Mouse (Mus musculus): ENCODE data around the gene Ttc30a1. TPM values are rescaled to one million over a fixed set of nuclear protein-coding genes. Genes with fewer than 3 reads are reported as not detected.
"Not testable (repeated sequence)": the region's sequence is repeated elsewhere in the genome, so short reads cannot be mapped to it uniquely, and the experiment has no call there.

Ttc30a1 gene
- 1.0 and 1.1 TPM in 2 replicates for polyA plus RNA-seq (2015; fragmentation: Nextera tagmentation; extraction: Ambion mirVana)

- H3K4me2 ChIP-seq (ENCODE audit: low read depth, low read length): peak within 1 kb of the TSS; percentile 70
- peak within 1 kb of the TSS; percentile 57 for H3K9ac ChIP-seq (replicated peaks)
- TF ChIP-seq EP300 (IDR thresholded peaks at IDR 0.05; ENCODE audit: low read depth): peak; percentile 73; the same call in 1 of the 2 replicates
- 4% methylated on average over 25 of the region's 34 CpGs for WGBS (ENCODE audit: insufficient replicate concordance)
- ATAC-seq (peak; percentile 82), DNase-seq (peak; percentile 78)
- H3K36me3 ChIP-seq (replicated peaks; ENCODE audit: insufficient read depth, low read length); H3K9me3 ChIP-seq (ENCODE audit: low read length); H3K27me3 ChIP-seq (ENCODE audit: insufficient read depth, low read length); H3K4me1 ChIP-seq (ENCODE audit: insufficient read depth): not testable (repeated sequence)
- H3K27ac ChIP-seq (ENCODE audit: low read depth): peak within 1 kb of the TSS; percentile 44; the same call in 1 of the 2 replicates
- H3K4me3 ChIP-seq (ENCODE audit: low read depth, low read length): peak within 1 kb of the TSS; percentile 61
Observed at GRCm38 (mm10) chr2:75981440-75982081, at the start of gene Ttc30a1. Gene Ttc30a1 (minus strand): TSS chr2:75981967.

GRCm38 (mm10) chr2:76030080-76030479, 48.3 kb upstream of the Ttc30a1 start:
- TF ChIP-seq CTCF (IDR thresholded peaks at IDR 0.05; ENCODE audit: low read depth) (no peak), EP300 (IDR thresholded peaks at IDR 0.05; ENCODE audit: low read depth) (no peak)
- ATAC-seq (no peak), DNase-seq (no peak)
- H3K4me2 ChIP-seq (ENCODE audit: low read depth, low read length): no peak overlapping the region
- no peaks in the 10 kb centered on the region for H3K9me3 ChIP-seq (ENCODE audit: low read length)
- 65% methylated on average over 8 of the region's 8 CpGs for WGBS (ENCODE audit: insufficient replicate concordance)
- H3K4me1 ChIP-seq (ENCODE audit: insufficient read depth): peaks cover 3% of the 10 kb centered on the region; the same call in 1 of the 2 replicates
- H3K36me3 ChIP-seq (replicated peaks; ENCODE audit: insufficient read depth, low read length): no peaks in the 10 kb centered on the region
- no peak overlapping the region for H3K4me3 ChIP-seq (ENCODE audit: low read depth, low read length)
- no peak overlapping the region for H3K27ac ChIP-seq (ENCODE audit: low read depth)
- no peak overlapping the region for H3K9ac ChIP-seq (replicated peaks)
- H3K27me3 ChIP-seq (ENCODE audit: insufficient read depth, low read length): no peaks in the 10 kb centered on the region

- TF ChIP-seq CTCF (IDR thresholded peaks at IDR 0.05; ENCODE audit: low read depth) (no peak), EP300 (IDR thresholded peaks at IDR 0.05; ENCODE audit: low read depth) (no peak)
- Histone ChIP-seq H3K27ac (ENCODE audit: low read depth) (no peak overlapping the region), H3K9me3 (ENCODE audit: low read length) (no peaks in the 10 kb centered on the region), H3K27me3 (ENCODE audit: insufficient read depth, low read length) (no peaks in the 10 kb centered on the region), H3K36me3 (replicated peaks; ENCODE audit: insufficient read depth, low read length) (no peaks in the 10 kb centered on the region), H3K4me2 (ENCODE audit: low read depth, low read length) (no peak overlapping the region), H3K9ac (replicated peaks) (no peak overlapping the region), H3K4me1 (ENCODE audit: insufficient read depth) (peaks cover 3% of the 10 kb centered on the region; the same call in 1 of the 2 replicates), H3K4me3 (ENCODE audit: low read depth, low read length) (no peak overlapping the region)
- DNase-seq (no peak), ATAC-seq (no peak)
- 31% methylated on average over 20 of the region's 20 CpGs for WGBS (ENCODE audit: insufficient replicate concordance)
Observed at GRCm38 (mm10) chr2:76029081-76029901, 47.5 kb upstream of the Ttc30a1 start.

- 35% methylated on average over 7 of the region's 7 CpGs for WGBS (ENCODE audit: insufficient replicate concordance)
- no peak for ATAC-seq
Observed at GRCm38 (mm10) chr2:76016890-76017289, 35.1 kb upstream of the Ttc30a1 start.

GRCm38 (mm10) chr2:76016136-76016535, 34.4 kb upstream of the Ttc30a1 start:
- Histone ChIP-seq H3K27ac (ENCODE audit: low read depth) (no peak overlapping the region), H3K36me3 (replicated peaks; ENCODE audit: insufficient read depth, low read length) (no peaks in the 10 kb centered on the region), H3K9me3 (ENCODE audit: low read length) (no peaks in the 10 kb centered on the region), H3K4me3 (ENCODE audit: low read depth, low read length) (no peak overlapping the region), H3K4me1 (ENCODE audit: insufficient read depth) (no peaks in the 10 kb centered on the region), H3K9ac (replicated peaks) (no peak overlapping the region), H3K4me2 (ENCODE audit: low read depth, low read length) (no peak overlapping the region), H3K27me3 (ENCODE audit: insufficient read depth, low read length) (0 out of 2 replicates have a peak, but pooled peaks cover 3% of the 10 kb centered on the region)
- DNase-seq (no peak), ATAC-seq (no peak)
- 77% methylated on average over 8 of the region's 8 CpGs for WGBS (ENCODE audit: insufficient replicate concordance)
- TF ChIP-seq EP300 (IDR thresholded peaks at IDR 0.05; ENCODE audit: low read depth) (no peak), CTCF (IDR thresholded peaks at IDR 0.05; ENCODE audit: low read depth) (no peak)

More at GRCm38 (mm10) chr2:76016890-76017289, 35.1 kb upstream of the Ttc30a1 start:
- Histone ChIP-seq H3K36me3 (replicated peaks; ENCODE audit: insufficient read depth, low read length) (no peaks in the 10 kb centered on the region), H3K4me1 (ENCODE audit: insufficient read depth) (no peaks in the 10 kb centered on the region), H3K9ac (replicated peaks) (no peak overlapping the region), H3K27ac (ENCODE audit: low read depth) (no peak overlapping the region), H3K27me3 (ENCODE audit: insufficient read depth, low read length) (no peaks in the 10 kb centered on the region), H3K4me3 (ENCODE audit: low read depth, low read length) (no peak overlapping the region), H3K9me3 (ENCODE audit: low read length) (no peaks in the 10 kb centered on the region), H3K4me2 (ENCODE audit: low read depth, low read length) (no peak overlapping the region)
- no peak for DNase-seq
- TF ChIP-seq CTCF (IDR thresholded peaks at IDR 0.05; ENCODE audit: low read depth): no peak

GRCm38 (mm10) chr2:76015460-76015859, 33.7 kb upstream of the Ttc30a1 start:
- Histone ChIP-seq H3K9me3 (ENCODE audit: low read length) (no peaks in the 10 kb centered on the region), H3K4me2 (ENCODE audit: low read depth, low read length) (no peak overlapping the region), H3K27ac (ENCODE audit: low read depth) (no peak overlapping the region), H3K36me3 (replicated peaks; ENCODE audit: insufficient read depth, low read length) (no peaks in the 10 kb centered on the region), H3K4me1 (ENCODE audit: insufficient read depth) (no peaks in the 10 kb centered on the region), H3K9ac (replicated peaks) (no peak overlapping the region), H3K27me3 (ENCODE audit: insufficient read depth, low read length) (0 out of 2 replicates have a peak, but pooled peaks cover 3% of the 10 kb centered on the region), H3K4me3 (ENCODE audit: low read depth, low read length) (no peak overlapping the region)
- ATAC-seq (no peak), DNase-seq (no peak)
- WGBS (ENCODE audit: insufficient replicate concordance): 77% methylated on average over 7 of the region's 7 CpGs
- TF ChIP-seq CTCF (IDR thresholded peaks at IDR 0.05; ENCODE audit: low read depth) (no peak), EP300 (IDR thresholded peaks at IDR 0.05; ENCODE audit: low read depth) (no peak)

All from liver, postnatal 0 days (tissue).